In the genomic region with DNA sequence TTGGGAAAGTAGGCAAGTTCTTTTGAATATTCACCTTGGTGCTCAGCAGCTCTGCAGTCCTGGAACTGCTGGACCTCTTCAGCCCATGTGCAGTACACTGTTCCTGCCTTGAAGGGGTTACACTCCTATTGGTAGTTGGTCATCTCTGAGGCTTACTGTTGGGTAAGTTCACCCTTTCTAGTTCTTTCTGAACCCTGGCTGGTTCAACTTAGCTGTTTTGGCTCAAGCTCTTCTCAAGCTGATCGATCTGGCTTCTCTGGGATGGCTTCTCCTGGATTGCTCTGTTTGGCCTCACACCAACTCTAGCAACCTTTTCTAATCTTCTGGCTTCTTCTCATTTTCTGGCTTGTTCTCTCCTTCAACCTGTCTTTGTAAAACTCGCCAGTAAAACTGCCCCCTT, we compare ENCODE assay signal across 8 mouse cellular contexts. TPM values are rescaled to one million over a fixed set of nuclear protein-coding genes. Genes with fewer than 3 reads are reported as not detected.
DNase-seq lines count a peak whose midpoint lies in the region; ATAC-seq and TF ChIP-seq lines count a peak whose summit lies in the region.

No protein-coding gene starts in this region.

- no peak for DNase-seq in lung, embryonic 14.5 days
- no peak for DNase-seq in lung, postnatal 36 days
- no peak for DNase-seq in limb, embryonic 10.5 days (ENCODE audit: low spot score)
- no peak for DNase-seq in urinary bladder, adult 2 months (ENCODE audit: low spot score)
- no peak for DNase-seq in cerebellum, adult 9-11 months

- TF ChIP-seq CTCF in lung, embryonic 14.5 days (IDR thresholded peaks at IDR 0.05; ENCODE audit: low read depth) = no peak
- TF ChIP-seq CTCF in olfactory bulb, adult 2 months (IDR thresholded peaks at IDR 0.05; ENCODE audit: insufficient read depth, low read depth, low read length) = no peak

- no peak for ATAC-seq in lung, embryonic 14.5 days (ENCODE audit: insufficient read depth)
- ATAC-seq in embryonic facial prominence, embryonic 12.5 days (ENCODE audit: insufficient number of reproducible peaks, insufficient read depth, low FRiP score, low TSS enrichment) = no peak
- no peak for ATAC-seq in activated CD4-positive, CD25-positive, alpha-beta regulatory T cell, adult 4 months

- no peak for TF ChIP-seq POLR2A in olfactory bulb, adult 2 months (IDR thresholded peaks at IDR 0.05; ENCODE audit: insufficient read depth, low read depth, low read length)

- H3K9me3 ChIP-seq in lung, embryonic 14.5 days (ENCODE audit: low read depth, low read length) = no peaks in the 10 kb centered on the region
- H3K9me3 ChIP-seq in embryonic facial prominence, embryonic 12.5 days = no peaks in the 10 kb centered on the region
- H3K9me3 ChIP-seq in limb, embryonic 10.5 days (replicated peaks) = no peaks in the 10 kb centered on the region

- peak overlapping the region; percentile 4; the same call in 1 of the 2 replicates for H3K9ac ChIP-seq in lung, embryonic 14.5 days
- 0 out of 2 replicates have a peak overlapping the region, but pooled peaks have one; percentile 100 for H3K9ac ChIP-seq in embryonic facial prominence, embryonic 12.5 days

- H3K27me3 ChIP-seq in lung, embryonic 14.5 days (ENCODE audit: insufficient read depth, low read length) = no peaks in the 10 kb centered on the region
- no peaks in the 10 kb centered on the region for H3K27me3 ChIP-seq in embryonic facial prominence, embryonic 12.5 days
- no peaks in the 10 kb centered on the region for H3K27me3 ChIP-seq in limb, embryonic 10.5 days (ENCODE audit: low read depth, poor library complexity, severe bottlenecking)

- H3K4me1 ChIP-seq in lung, embryonic 14.5 days (ENCODE audit: insufficient read depth) = peaks cover 11% of the 10 kb centered on the region
- H3K4me1 ChIP-seq in embryonic facial prominence, embryonic 12.5 days = peaks cover 11% of the 10 kb centered on the region
- H3K4me1 ChIP-seq in limb, embryonic 10.5 days = peaks cover 15% of the 10 kb centered on the region
- no peaks in the 10 kb centered on the region for H3K4me1 ChIP-seq in olfactory bulb, adult 2 months (ENCODE audit: control insufficient read depth, insufficient read depth, low read length)

- peaks cover 7% of the 10 kb centered on the region; the same call in 1 of the 2 replicates for H3K36me3 ChIP-seq in lung, embryonic 14.5 days (ENCODE audit: insufficient read depth)
- no peaks in the 10 kb centered on the region for H3K36me3 ChIP-seq in embryonic facial prominence, embryonic 12.5 days
- H3K36me3 ChIP-seq in limb, embryonic 10.5 days = peaks cover 4% of the 10 kb centered on the region; the same call in 1 of the 2 replicates

- WGBS in lung, embryonic 14.5 days = 51% methylated on average over 2 of the region's 2 CpGs
- 62% methylated on average over 2 of the region's 2 CpGs for WGBS in embryonic facial prominence, embryonic 12.5 days
- WGBS in limb, embryonic 10.5 days = 88% methylated on average over 2 of the region's 2 CpGs
- WGBS in olfactory bulb, adult 2 months = 14% methylated on average over 2 of the region's 2 CpGs

- H3K27ac ChIP-seq in lung, embryonic 14.5 days (ENCODE audit: low read depth) = no peak overlapping the region
- H3K27ac ChIP-seq in embryonic facial prominence, embryonic 12.5 days = no peak overlapping the region
- 0 out of 2 replicates have a peak overlapping the region, but pooled peaks have one; percentile 25 for H3K27ac ChIP-seq in limb, embryonic 10.5 days
- no peak overlapping the region for H3K27ac ChIP-seq in olfactory bulb, adult 2 months (ENCODE audit: insufficient read depth, low read depth, low read length)

- peak overlapping the region; percentile 97 for H3K4me3 ChIP-seq in lung, embryonic 14.5 days (ENCODE audit: low read depth, low read length)
- peak overlapping the region; percentile 94; the same call in 1 of the 2 replicates for H3K4me3 ChIP-seq in embryonic facial prominence, embryonic 12.5 days
- H3K4me3 ChIP-seq in limb, embryonic 10.5 days = peak overlapping the region; percentile 97
- peak overlapping the region; percentile 1; the same call in 1 of the 2 replicates for H3K4me3 ChIP-seq in olfactory bulb, adult 2 months (ENCODE audit: insufficient read depth, low read depth, low read length)

- H3K4me2 ChIP-seq in lung, embryonic 14.5 days = peak overlapping the region; percentile 81
- H3K4me2 ChIP-seq in embryonic facial prominence, embryonic 12.5 days (replicated peaks) = peak overlapping the region; percentile 69

RNA-seq across cellular contexts. Expression of gene Rbm33, which starts 1.8 kb away (rescaled TPM):
- 15.8 and 17.9 TPM in 2 replicates for polyA plus RNA-seq in lung, embryonic 14.5 days (2014; fragmentation: Nextera tagmentation; extraction: Ambion mirVana)
- polyA plus RNA-seq in embryonic facial prominence, embryonic 12.5 days (2016; fragmentation: Nextera tagmentation; extraction: Ambion mirVana) = 16.0 and 17.6 TPM in 2 replicates
- 13.5 and 16.1 TPM in 2 replicates for polyA plus RNA-seq in limb, embryonic 10.5 days (2016; fragmentation: Nextera tagmentation; extraction: Ambion mirVana)
- not detected in 2 replicates for polyA plus RNA-seq in olfactory bulb, adult 2 months (2012; ENCODE audit: insufficient read depth, insufficient read length, low replicate concordance, missing spikeins)
- 22.9 and 26.4 TPM in 2 replicates for polyA plus RNA-seq in urinary bladder, adult 2 months (2012; rRNA removed)
- polyA plus RNA-seq in activated CD4-positive, CD25-positive, alpha-beta regulatory T cell, adult 4 months (2017; shearing (Covaris generic)) = 10 to 100 TPM; 10.1 to 12.2 TPM

Comparison
In these comparisons a context has a peak if more than half of its experiments do, and no peak if none do; other contexts are left out.
1. H3K4me3 ChIP-seq: peak in every context shown above with its lines; median percentile 97 in lung, embryonic 14.5 days; 97 in limb, embryonic 10.5 days; 94 in embryonic facial prominence, embryonic 12.5 days; 1 in olfactory bulb, adult 2 months.